Mouse (Mus musculus): ENCODE data around the gene Astl.

Gene Astl

GRCm38 (mm10) chr2:127328090-127328851 lies 10.2 kb upstream of the Astl start:
- no peak for DNase-seq

GRCm38 (mm10) chr2:127332807-127333570 lies 5.5 kb upstream of the Astl start:
- DNase-seq, result no peak

GRCm38 (mm10) chr2:127333945-127334603 lies 4.4 kb upstream of the Astl start:
- no peak for DNase-seq

- DNase-seq, result no peak
Measured at GRCm38 (mm10) chr2:127335078-127335541, 3.3 kb upstream of the Astl start.

GRCm38 (mm10) chr2:127335767-127336496 lies 2.5 kb upstream of the Astl start, which contains the start of gene Dusp2:
Dusp2 (plus strand) TSS chr2:127336159.
- DNase-seq, result peak; percentile 56 to 65

- no peak for DNase-seq
Measured at GRCm38 (mm10) chr2:127336497-127336832, 2.0 kb upstream of the Astl start.

GRCm38 (mm10) chr2:127336885-127337284 lies 1.6 kb upstream of the Astl start:
- DNase-seq, result no peak

- peak; percentile 25 to 48 for DNase-seq
Measured at GRCm38 (mm10) chr2:127337531-127337930, 908 bp upstream of the Astl start.

- DNase-seq, result no peak
Measured at GRCm38 (mm10) chr2:127338012-127338411, 427 bp upstream of the Astl start.

GRCm38 (mm10) chr2:127338833-127339232 lies 394 bp downstream of the Astl start:
- DNase-seq, result no peak

GRCm38 (mm10) chr2:127339262-127339661 lies 823 bp downstream of the Astl start:
- DNase-seq, result no peak

GRCm38 (mm10) chr2:127341159-127341558 lies 2.7 kb downstream of the Astl start:
- peak; percentile 51 to 54 for DNase-seq

- no peak for DNase-seq
Measured at GRCm38 (mm10) chr2:127346334-127346733, 7.9 kb downstream of the Astl start.

GRCm38 (mm10) chr2:127347147-127347985 lies 8.9 kb downstream of the Astl start:
- no peak for DNase-seq

- DNase-seq, result no peak
Measured at GRCm38 (mm10) chr2:127353881-127354280, 15.4 kb downstream of the Astl start.

- DNase-seq, result peak; percentile 80 to 83
Measured at GRCm38 (mm10) chr2:127362459-127363281, 24.2 kb downstream of the Astl start, which contains the start of gene Adra2b. Adra2b (plus strand) TSS chr2:127363208.

GRCm38 (mm10) chr2:127363282-127363652 lies 24.8 kb downstream of the Astl start:
- DNase-seq, result no peak

- DNase-seq, result no peak
Measured at GRCm38 (mm10) chr2:127363696-127364095, 25.3 kb downstream of the Astl start.

- DNase-seq, result no peak
Measured at GRCm38 (mm10) chr2:127364452-127364851, 26.0 kb downstream of the Astl start.

GRCm38 (mm10) chr2:127367126-127367820 lies 28.8 kb downstream of the Astl start:
- DNase-seq, result no peak

Measured in cerebellum, postnatal 36 days (tissue).